Mouse (Mus musculus) heart, embryonic 14.5 days (tissue): Measurements from ENCODE around the gene Napsa. TPM values are rescaled to one million over a fixed set of nuclear protein-coding genes. Genes with fewer than 3 reads are reported as not detected.

Experiments used
- ATAC-seq: fragments of 200-750 bp; cut with Nextera tagmentation; 2 replicates; pipeline ENCODE4 v1.8.0; 2017; ENCODE audit warnings: low read depth, moderate TSS enrichment; ENCODE audit not compliant: insufficient number of reproducible peaks, insufficient read depth, low FRiP score
- H3K27ac ChIP-seq, 2 experiments: fragments of 200-500 bp in 1 of 2; fragments of 300-500 bp in 1 of 2; sonication (generic) in 1 of 2; replicated peaks in 1 of 2; 2 replicates each; pipeline ENCODE4 v1.5.1; 2012 to 2014; ENCODE audit warnings: low read depth in 2 of 2, low read length in 2 of 2, control low read depth in 1 of 2, mild to moderate bottlenecking in 1 of 2, mixed read lengths in 1 of 2; ENCODE audit not compliant: control insufficient read depth in 1 of 2, insufficient read depth in 1 of 2
- H3K27me3 ChIP-seq: fragments of 300-500 bp; sonication (generic); 2 replicates; pipeline ENCODE4 v1.6.1; 2014; ENCODE audit warnings: mild to moderate bottlenecking, low read length, control low read depth; ENCODE audit not compliant: control insufficient read depth, insufficient read depth
- H3K36me3 ChIP-seq: fragments of 300-500 bp; sonication (generic); 2 replicates; pipeline ENCODE4 v1.6.1; 2014; ENCODE audit warnings: mild to moderate bottlenecking, control low read depth, low read length, mixed read lengths; ENCODE audit not compliant: control insufficient read depth, insufficient read depth
- H3K4me1 ChIP-seq, 2 experiments: fragments of 200-500 bp in 1 of 2; fragments of 300-500 bp in 1 of 2; sonication (generic) in 1 of 2; 2 replicates each; pipeline ENCODE4 v1.6.1; 2012 to 2014; ENCODE audit warnings: low read length in 2 of 2, control low read depth in 1 of 2, mixed read lengths in 1 of 2; ENCODE audit not compliant: control insufficient read depth in 2 of 2, insufficient read depth in 2 of 2
- H3K4me2 ChIP-seq: fragments of 300-500 bp; sonication (generic); 2 replicates; pipeline ENCODE4 v1.6.1; 2014; ENCODE audit warnings: mild to moderate bottlenecking, low read length
- H3K4me3 ChIP-seq, 2 experiments: fragments of 200-500 bp in 1 of 2; fragments of 300-500 bp in 1 of 2; sonication (generic) in 1 of 2; 2 replicates each; pipeline ENCODE4 v1.5.1; 2012 to 2014; ENCODE audit warnings: low read length in 2 of 2, mild to moderate bottlenecking in 2 of 2, control low read depth in 1 of 2, low read depth in 1 of 2, moderate library complexity in 1 of 2; ENCODE audit not compliant: control insufficient read depth in 1 of 2, insufficient read depth in 1 of 2
- H3K9ac ChIP-seq: fragments of 300-500 bp; sonication (generic); 2 replicates; pipeline ENCODE4 v1.6.1; 2014; ENCODE audit warnings: mild to moderate bottlenecking, low read length
- H3K9me3 ChIP-seq: fragments of 300-500 bp; sonication (generic); 2 replicates; pipeline ENCODE4 v1.6.1; 2016; ENCODE audit warnings: low read length, control low read depth; ENCODE audit not compliant: control insufficient read depth
- WGBS: fragments of 180-500 bp; shearing (Covaris S2); extraction: QIAGEN DNeasy Blood & Tissue Kit; methylation state at CpG from one replicate; pipeline ENCODE4 v1.1.7; 2014; 5-methylcytosine and 5-hydroxymethylcytosine counted together
- polyA plus RNA-seq: library from polyadenylated mRNA; unstranded; fragments of >200 nt; fragmentation: Nextera tagmentation; extraction: Ambion mirVana; gene quantifications from 2 replicates; pipeline ENCODE4 v1.2.1, GENCODE M21; 2014

Napsa gene
- polyA plus RNA-seq, 1 experiment from 2014 or later, result 0.35 TPM

DNA sequence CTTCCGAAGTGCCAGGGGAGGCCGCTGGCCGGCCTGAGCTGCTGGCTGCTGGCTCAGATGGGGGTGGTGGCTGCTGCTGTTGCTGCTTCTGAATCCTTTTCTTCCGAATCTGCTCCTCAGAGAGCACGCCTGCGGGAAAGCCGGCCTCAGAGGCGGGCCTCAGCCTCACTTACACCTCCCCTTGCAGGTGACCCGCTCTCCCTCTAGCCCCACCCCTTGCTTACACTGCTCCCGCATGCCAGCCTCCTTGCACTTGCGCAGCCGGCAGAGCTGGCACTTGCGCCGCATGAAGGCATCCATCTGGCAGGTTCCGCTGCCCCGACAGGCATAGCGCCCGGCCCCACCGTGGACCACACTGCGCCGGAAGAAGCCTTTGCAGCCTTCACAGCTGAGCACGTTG, 20.4 kb upstream of the Napsa start:
- H3K4me3 ChIP-seq, result no peak overlapping the region
- H3K9me3 ChIP-seq, result no peaks in the 10 kb centered on the region
- no peak overlapping the region for H3K27ac ChIP-seq
- WGBS, result 82% methylated on average over 22 of the region's 22 CpGs
- H3K9ac ChIP-seq, result no peak overlapping the region
- no peak for ATAC-seq
- H3K4me1 ChIP-seq, result peaks cover 13 to 21% of the 10 kb centered on the region in 2 experiments; a peak in 3 of 4 replicates
- H3K36me3 ChIP-seq, result peaks cover 32% of the 10 kb centered on the region
- no peak overlapping the region for H3K4me2 ChIP-seq
- no peaks in the 10 kb centered on the region for H3K27me3 ChIP-seq

DNA sequence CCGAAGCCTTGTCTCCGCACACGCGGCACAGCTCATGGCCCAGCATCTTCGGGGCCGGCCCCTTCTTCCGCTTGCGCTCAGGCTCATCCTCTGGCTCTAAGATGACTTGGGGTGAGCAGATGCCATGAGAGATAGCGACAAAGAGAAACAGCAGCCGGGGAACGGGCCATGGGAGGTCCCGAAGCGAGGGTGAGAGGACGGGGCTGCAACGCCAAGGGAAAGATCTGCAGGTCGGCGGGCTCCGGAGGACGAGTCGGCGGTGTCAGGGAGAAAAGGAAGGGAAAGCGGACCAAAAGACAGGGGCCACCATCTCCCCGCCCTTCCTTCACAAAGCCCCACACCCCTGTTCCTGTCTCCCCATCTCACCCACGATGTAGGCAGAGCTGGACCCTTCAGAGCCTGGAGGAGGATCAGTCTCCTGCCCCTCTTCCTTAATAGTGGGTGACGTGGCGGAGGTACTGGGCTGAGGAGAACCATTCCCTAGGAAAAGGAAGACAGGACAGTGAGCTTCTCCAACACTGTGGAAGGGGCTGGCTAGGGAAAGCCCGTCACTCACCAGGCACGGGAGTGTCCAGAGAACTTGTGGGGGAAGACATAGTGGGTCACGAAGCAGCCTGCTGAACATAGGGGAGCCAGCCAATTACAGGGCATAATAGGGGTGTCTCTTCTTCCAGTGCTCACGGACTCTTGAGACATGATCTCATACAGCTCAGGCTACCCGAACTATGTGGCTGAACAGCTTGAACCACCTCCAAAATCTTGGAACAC, 19.9 kb upstream of the Napsa start:
- Histone ChIP-seq H3K27ac (no peak overlapping the region), H3K27me3 (no peaks in the 10 kb centered on the region), H3K36me3 (peaks cover 32% of the 10 kb centered on the region), H3K4me2 (peak overlapping the region; percentile 77), H3K9ac (peak overlapping the region; percentile 82; the same call in 1 of the 2 replicates), H3K4me1 (peaks cover 13 to 21% of the 10 kb centered on the region in 2 experiments; a peak in 3 of 4 replicates), H3K9me3 (no peaks in the 10 kb centered on the region), H3K4me3 (no peak overlapping the region)
- 81% methylated on average over 31 of the region's 31 CpGs for WGBS
- no peak for ATAC-seq

DNA sequence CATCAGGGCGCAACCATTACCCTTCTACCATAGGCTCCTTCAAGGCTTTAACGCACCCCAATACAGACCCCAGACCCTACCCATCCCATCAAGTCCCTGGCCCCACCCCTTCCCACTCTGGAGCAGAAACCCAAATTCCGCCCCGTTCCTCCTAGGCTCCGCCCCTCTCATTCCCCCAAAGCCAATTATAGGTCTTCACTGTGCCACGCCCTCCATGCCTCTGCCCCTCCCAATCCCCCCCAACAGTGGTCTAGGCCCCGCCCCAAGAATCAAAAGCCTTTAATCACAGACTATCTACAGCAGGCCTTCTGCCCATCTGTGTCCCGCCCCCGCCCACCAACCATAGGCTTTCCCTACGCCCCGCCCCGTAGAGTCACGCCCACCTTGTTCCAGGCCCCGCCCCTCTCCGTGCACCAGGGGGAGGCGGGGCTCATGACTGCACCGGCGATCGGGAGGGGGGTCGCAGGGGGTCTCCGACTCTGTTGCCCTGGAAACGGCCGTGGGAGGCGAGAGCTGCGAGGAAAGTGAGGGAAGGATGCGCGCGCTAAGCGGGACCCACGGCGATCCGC, 18.9 kb upstream of the Napsa start:
- 1% methylated on average over 30 of the region's 32 CpGs for WGBS

DNA sequence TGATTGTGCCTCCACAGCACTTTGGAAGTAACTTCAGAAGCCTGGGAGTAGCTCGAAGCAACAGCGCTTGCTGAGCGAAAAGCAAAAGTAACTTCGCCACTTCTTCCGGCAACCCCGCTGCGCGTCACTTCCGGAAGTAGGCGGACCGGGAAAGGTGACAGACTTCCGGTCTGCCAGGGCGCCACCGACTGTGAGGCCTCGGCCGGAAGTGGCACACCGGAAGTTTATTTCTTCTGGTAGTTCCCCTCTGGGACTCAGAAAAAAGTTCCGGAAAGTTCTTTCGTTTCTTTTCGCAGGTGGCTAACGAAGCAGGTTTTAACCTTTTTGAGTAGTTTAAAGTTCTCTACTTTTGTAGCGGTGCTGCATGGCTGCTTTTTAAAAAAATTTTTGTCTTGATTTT, 18.4 kb upstream of the Napsa start, which contains the start of gene Nr1h2:
Gene Nr1h2, minus strand, starts transcription at position 126 of the 400 bp plus-strand sequence.
- WGBS, result under 1% methylated on average over 22 of the region's 22 CpGs
- H3K27ac ChIP-seq, result peak within 1 kb of the TSS; percentile 93 to 97
- H3K4me2 ChIP-seq, result peak within 1 kb of the TSS; percentile 77
- H3K36me3 ChIP-seq, result peaks cover 32% of the 10 kb centered on the region
- no peaks in the 10 kb centered on the region for H3K9me3 ChIP-seq
- peak within 1 kb of the TSS; percentile 82 for H3K9ac ChIP-seq
- H3K27me3 ChIP-seq, result no peaks in the 10 kb centered on the region
- peaks cover 5 to 12% of the 10 kb centered on the region in 2 experiments; a peak in 3 of 4 replicates for H3K4me1 ChIP-seq
- peak; percentile 71; the same call in 1 of the 2 replicates for ATAC-seq
- peak within 1 kb of the TSS; percentile 96 to 97 for H3K4me3 ChIP-seq

More for the DNA sequence above, 18.9 kb upstream of the Napsa start:
- Histone ChIP-seq H3K4me3 (peak overlapping the region; percentile 96 to 97), H3K27me3 (no peaks in the 10 kb centered on the region), H3K36me3 (peaks cover 32% of the 10 kb centered on the region), H3K9me3 (no peaks in the 10 kb centered on the region), H3K27ac (peak overlapping the region; percentile 93 to 97), H3K4me1 (peaks cover 5 to 12% of the 10 kb centered on the region in 2 experiments; a peak in 3 of 4 replicates), H3K9ac (peak overlapping the region; percentile 82), H3K4me2 (peak overlapping the region; percentile 77)
- peak; percentile 58 for ATAC-seq

DNA sequence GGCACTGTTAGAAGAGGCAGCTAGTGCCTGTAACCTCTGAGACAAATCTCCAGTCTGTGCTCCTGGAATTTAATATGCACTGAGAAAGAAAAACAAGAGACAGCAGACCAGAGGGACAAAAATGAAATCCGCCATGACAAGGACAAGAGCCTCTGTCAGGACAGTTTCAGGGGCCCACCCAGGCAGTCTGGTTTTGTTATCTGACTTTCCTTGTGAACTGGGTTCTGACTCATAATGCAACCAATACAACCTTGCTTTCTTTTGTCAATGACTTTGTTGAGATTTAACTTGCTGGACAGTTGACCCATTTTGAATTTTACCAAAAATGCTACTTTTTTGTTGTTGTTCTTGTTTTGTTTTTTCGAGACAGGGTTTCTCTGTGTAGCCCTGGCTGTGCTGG, 14.6 kb upstream of the Napsa start:
- Histone ChIP-seq H3K4me2 (no peak overlapping the region), H3K9me3 (no peaks in the 10 kb centered on the region), H3K27me3 (no peaks in the 10 kb centered on the region), H3K4me1 (peaks cover 5 to 11% of the 10 kb centered on the region in 2 experiments; a peak in 3 of 4 replicates), H3K27ac (no peak overlapping the region), H3K4me3 (no peak overlapping the region), H3K9ac (no peak overlapping the region; the same call in 1 of the 2 replicates), H3K36me3 (no peaks in the 10 kb centered on the region)
- ATAC-seq, result no peak
- 64% methylated on average over 2 of the region's 2 CpGs for WGBS

DNA sequence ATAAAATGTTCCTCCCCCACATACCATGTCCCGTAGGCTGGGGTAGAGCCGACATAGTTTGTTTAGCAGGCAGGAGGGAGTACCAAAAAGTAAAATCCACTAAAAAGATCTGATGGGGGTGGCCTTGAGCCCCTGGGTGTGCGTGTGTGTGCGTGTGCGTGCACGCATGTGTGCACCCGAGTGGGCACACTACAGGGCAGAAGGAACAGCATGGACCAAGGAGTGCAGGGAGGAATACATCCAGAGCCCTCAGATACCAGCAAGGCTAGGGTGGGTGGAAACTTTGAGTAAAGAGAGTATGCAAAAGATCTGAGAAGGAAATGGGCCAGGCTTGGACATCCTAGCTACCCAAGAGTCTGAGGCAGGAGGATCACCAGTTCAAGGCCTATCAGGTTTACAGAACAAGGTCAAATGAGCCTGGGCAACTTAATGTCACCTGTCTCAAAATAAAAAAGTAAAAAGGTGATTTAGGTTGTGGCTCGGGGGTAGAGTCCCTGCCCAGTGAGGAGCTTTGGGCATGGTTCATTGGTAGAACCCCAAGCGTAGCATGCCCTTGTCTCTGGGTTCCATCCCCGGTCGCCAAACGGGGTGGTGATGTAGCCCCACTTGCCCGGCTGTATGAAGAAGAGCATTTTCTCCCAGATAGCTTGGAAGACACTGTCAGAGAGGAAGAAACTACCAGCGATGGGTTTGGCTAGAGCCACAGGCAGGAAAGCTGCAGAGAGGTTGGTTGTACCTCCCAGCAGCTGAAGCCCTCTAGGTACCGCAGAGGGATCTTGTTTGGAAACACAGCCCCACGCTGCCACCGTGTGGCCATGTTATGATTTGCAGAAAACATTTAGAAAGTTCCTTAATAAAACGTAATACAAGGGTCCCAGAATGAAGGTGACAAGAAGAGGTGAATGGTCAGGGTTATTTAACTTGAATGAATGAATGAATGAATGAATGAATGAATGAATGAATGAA, 11.5 kb upstream of the Napsa start:
- H3K4me2 ChIP-seq, result no peak overlapping the region
- H3K9ac ChIP-seq, result no peak overlapping the region
- H3K27ac ChIP-seq, result no peak overlapping the region
- no peaks in the 10 kb centered on the region for H3K9me3 ChIP-seq
- WGBS, result 53% methylated on average over 18 of the region's 18 CpGs
- no peak for ATAC-seq
- no peak overlapping the region for H3K4me3 ChIP-seq
- no peaks in the 10 kb centered on the region for H3K36me3 ChIP-seq
- H3K4me1 ChIP-seq, result no peaks in the 10 kb centered on the region
- 0 out of 2 replicates have a peak, but pooled peaks cover 4% of the 10 kb centered on the region for H3K27me3 ChIP-seq

DNA sequence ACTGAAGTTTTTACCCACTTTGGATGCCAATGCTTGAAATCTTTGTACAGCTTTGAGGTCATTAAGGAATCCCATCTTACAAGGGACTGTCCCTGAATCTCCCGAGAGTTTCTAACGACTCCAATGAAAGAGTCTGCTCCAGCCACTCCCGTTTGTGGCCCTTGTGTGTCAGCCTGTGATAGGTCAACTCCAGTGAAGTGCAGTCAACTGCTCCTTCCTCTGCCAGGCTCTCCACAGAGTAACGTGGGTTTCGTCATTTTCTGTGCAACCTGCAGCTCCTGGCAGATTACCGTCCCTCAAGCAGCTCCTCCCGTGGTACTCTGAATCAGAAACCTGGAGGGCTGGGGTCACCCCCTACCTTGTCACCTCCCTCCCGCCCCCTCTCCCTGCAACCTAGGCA, 8.9 kb upstream of the Napsa start:
- H3K9me3 ChIP-seq, result no peaks in the 10 kb centered on the region
- H3K4me2 ChIP-seq, result no peak overlapping the region
- no peaks in the 10 kb centered on the region for H3K36me3 ChIP-seq
- no peaks in the 10 kb centered on the region for H3K4me1 ChIP-seq
- WGBS, result 40% methylated on average over 8 of the region's 8 CpGs
- 0 out of 2 replicates have a peak, but pooled peaks cover 4% of the 10 kb centered on the region for H3K27me3 ChIP-seq
- H3K27ac ChIP-seq, result no peak overlapping the region
- ATAC-seq, result no peak
- no peak overlapping the region for H3K9ac ChIP-seq
- H3K4me3 ChIP-seq, result no peak overlapping the region
